Mouse (Mus musculus) right cerebral cortex, adult 18-20 months (tissue): ENCODE measurements around the gene Frem1.

Source experiments
- DNase-seq: peaks from one replicate; pipeline ENCODE4 v3.0.0; 2022; ENCODE audit warnings: mixed read lengths

Gene Frem1

GRCm38 (mm10) chr4:82918625-82919024, 133.5 kb downstream of the Frem1 start:
- DNase-seq = no peak

GRCm38 (mm10) chr4:82916678-82917050, 135.5 kb downstream of the Frem1 start:
- DNase-seq = no peak

GRCm38 (mm10) chr4:82916003-82916677, 136.0 kb downstream of the Frem1 start:
- DNase-seq = no peak

- no peak for DNase-seq
Observed at GRCm38 (mm10) chr4:82915576-82915975, 136.6 kb downstream of the Frem1 start.

GRCm38 (mm10) chr4:82914601-82915143, 137.5 kb downstream of the Frem1 start:
- no peak for DNase-seq

DNA sequence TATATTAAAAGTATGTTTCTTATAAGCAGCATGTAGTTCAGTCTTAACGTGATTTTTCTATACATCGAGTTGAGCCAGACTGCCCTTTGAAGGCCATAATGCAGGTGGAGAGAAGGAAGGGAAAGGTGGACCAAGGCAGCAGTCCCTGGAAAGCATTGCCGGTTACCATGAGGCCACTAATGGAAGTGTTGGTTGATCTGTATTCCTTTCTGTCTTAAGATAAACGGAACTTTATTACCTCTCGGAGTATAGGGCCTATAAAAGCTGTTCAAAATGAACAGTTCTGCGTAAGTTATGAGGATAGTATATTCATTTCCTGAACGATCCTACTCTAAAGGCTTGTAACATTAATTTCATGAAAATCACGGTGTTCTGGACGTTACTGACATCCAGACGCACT, 156.9 kb downstream of the Frem1 start:
- no peak for DNase-seq

- DNase-seq = no peak
Observed at GRCm38 (mm10) chr4:82892247-82892646, 159.9 kb downstream of the Frem1 start.

- no peak for DNase-seq
Observed at GRCm38 (mm10) chr4:82891566-82891965, 160.6 kb downstream of the Frem1 start.

DNA sequence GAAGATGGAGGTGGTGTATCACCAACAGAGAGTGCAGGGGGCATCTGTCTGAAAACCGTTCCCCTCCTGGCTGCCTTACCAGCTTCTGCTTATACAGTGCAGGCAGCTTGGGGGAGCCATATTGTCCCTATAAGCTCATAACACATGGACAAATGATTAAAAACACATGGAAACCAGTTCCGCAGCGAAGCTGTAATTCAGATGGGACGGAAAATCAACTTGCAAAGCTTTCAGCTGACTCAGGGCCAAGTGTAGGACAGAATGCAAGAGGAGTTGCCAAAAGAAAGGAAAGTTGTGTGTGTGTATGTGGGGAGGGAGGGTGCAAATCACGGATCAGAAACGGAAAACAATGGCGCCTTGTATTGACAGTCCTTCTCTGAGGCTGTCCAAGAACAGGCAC, 161.1 kb downstream of the Frem1 start:
- no peak for DNase-seq

GRCm38 (mm10) chr4:82890585-82890984, 161.6 kb downstream of the Frem1 start:
- no peak for DNase-seq

- no peak for DNase-seq
Observed at GRCm38 (mm10) chr4:82886148-82886547, 166.0 kb downstream of the Frem1 start.

DNA sequence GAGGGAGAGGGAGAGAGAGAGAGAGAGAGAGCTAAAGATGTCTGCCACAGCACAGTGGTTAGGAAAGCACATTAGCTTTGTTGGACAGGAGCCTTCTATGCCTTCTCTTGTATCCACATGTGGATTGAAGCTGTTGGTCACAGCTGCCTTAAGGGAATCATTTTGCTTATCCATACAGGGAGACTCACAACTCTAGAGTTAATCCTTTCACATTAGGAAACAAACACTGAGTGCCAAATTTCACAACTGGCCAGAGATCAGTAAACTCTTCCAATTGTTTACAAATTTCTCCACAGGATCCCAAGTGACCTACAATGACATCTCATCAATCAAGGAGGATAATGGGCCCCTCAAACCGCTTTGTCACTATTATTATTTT, 166.6 kb downstream of the Frem1 start:
- no peak for DNase-seq

DNA sequence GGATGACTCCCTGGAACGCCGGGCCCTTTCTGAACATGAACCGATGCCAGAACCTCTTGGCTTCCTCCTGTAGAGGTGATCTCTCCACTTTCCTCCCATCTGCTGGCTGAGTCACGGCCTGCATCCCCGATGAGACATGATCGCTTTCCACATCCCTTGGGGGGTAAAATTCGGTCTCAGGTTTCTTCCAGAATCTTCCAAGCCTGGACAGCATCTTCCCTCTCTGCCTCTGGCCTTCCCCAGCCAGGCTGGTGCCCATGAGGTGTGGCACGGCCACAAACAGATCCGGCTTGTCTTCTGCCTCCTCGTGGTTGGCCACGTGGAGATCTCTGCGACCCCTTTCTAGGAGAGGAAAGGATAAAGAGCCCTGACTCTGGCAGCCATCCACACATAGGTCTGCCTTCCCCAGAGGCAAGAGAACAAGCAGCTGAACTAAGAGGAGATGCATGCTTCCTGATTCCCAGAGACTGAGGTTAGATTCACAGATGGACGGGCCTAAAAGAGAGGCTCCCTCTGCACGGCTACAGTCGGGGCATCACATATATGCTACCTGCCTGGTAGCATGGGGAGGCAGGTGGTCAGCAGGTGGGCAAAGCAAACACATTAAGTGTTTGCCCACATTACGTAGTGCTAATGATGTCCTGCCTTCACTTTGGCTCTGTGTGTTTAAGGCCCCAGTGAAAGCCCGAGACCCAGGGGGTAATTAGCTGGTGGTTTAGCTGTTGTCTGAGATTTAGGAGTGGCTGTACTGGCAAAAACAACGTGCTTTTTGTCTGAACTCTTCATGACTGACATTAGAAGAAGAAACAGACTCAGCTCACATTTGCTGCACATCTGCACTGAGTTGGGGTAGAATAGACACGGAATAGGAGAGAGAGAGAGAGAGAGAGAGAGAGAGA, 167.3 kb downstream of the Frem1 start, which contains the start of gene Cer1:
TSS of gene Cer1 (minus strand) at position 513 of the 899 bp plus-strand sequence.
- no peak for DNase-seq

DNA sequence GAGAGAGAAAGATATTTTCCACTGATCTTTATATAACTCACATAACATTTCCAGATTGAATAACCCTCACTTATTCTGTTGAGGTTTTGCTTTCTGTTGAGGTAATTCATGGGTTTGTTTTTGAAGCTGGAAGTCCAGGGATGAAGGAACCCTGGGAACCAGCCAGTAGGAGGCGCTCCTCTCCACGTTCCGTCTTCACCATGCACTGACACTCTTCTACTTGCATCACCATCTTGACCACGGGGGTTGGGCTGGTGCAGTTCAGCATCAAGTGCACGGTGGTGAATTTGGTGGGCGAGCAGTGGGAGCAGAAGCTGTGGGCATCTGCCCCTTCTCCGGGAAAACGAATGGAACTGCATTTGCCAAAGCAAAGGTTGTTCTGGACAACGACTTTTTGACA, 169.6 kb downstream of the Frem1 start:
- no peak for DNase-seq

GRCm38 (mm10) chr4:82881366-82881765, 170.8 kb downstream of the Frem1 start:
- no peak for DNase-seq

GRCm38 (mm10) chr4:82880243-82880642, 171.9 kb downstream of the Frem1 start:
- DNase-seq = no peak

GRCm38 (mm10) chr4:82879152-82879551, 173.0 kb downstream of the Frem1 start:
- no peak for DNase-seq

DNA sequence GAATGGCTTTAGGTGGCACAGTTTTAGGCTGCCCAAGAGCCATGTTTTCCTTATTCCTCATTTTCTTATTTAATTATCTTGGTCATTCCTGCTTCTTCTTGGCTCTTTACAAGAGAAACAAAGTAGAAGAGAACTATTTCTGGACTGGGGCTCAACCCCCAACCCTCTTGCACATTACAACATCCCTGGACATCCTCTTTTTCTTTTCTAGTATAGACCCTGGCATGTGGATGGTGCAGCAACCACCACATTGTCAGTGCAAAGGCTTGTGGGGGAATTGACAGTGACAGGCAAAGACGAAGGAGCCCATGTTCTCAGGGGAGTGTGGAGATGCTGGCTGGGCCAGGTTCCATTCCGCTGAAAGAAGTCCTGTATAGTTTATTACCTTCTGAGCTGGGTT, 175.5 kb downstream of the Frem1 start:
- no peak for DNase-seq

DNA sequence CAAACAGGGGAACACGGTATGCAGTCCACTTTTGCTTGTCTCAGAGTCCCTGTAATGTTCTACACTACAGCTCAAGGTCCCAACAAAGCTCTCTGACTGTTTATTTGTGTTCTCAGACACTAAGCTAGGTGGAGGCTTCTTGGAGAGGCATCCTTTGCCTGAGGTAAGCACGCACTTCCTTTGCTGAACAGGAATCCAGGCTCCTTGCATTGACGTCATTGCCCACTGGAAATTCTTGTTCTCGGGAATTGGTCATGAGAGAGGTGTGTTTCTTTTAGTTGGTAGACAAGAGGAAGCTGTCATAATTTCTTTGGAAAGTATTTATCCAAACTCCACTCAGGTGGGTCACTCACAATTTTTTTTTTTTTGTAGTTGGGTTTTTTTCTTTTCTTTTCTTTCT, 176.6 kb downstream of the Frem1 start:
- DNase-seq = no peak

DNA sequence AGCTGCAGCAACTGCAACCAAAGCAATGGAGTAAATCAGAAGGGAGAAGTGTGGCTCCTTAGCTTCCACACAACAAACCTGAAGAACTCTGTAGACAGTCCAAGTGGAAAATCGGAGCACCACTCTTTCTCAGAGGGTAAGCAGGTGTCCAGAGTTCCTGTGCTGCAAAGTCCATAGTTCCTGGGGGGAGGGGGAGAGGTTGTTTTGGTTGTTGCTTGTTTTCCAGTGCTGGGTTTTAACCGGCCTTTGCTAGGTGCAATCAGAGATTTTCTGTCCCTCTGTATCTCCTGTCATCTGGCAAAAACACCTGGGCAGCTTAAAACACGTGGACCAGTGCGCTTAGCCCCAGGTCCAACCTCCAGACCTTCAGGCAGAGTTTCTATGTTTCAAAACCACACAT, 177.3 kb downstream of the Frem1 start:
- no peak for DNase-seq

DNA sequence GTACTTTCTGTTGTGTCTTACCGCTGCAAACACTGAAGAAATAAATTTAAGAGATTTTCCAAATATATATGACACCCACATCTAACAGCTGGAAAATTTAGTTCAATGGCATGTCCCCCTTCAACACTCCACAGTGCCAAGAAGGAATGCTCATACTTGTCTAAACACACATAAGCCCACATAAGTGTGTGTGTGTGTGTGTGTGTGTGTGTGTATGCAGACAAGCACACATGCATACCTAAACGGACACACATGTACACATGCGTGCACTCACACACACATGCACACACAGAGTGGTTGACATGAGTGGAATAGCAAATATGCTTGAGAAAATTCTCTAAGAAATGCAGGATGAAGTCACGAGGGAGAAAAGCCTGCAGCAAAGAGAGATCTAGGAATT, 179.6 kb downstream of the Frem1 start:
- no peak for DNase-seq

DNA sequence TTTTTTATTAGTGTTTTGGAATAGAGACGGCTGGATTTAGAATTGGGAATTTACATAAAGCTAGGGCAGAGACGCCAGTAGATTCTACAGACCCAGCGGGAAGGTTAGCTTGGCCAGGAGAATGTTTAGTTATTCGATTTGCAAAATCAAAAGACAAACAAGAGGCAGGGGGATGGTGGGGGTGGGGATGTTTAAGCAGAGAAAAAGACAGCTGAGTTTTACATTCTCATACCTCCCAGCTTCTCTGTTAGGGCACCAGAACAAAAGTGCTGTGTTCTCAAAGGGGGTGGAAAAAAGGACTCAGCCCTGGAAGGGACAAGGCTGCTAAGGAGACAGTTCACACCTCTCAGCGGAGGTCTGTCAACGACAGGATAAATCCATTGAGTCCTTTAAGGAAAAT, 180.0 kb downstream of the Frem1 start:
- no peak for DNase-seq

GRCm38 (mm10) chr4:82870931-82871330, 181.2 kb downstream of the Frem1 start:
- no peak for DNase-seq
